Mouse (Mus musculus) lung, adult 18-20 months (tissue): ENCODE measurements around the gene Adcyap1r1.
A peak's percentile ranks its signal among the peaks of the same experiment; 100 is the strongest.

Source experiments
- DNase-seq, 2 experiments: peaks; one replicate each; pipeline ENCODE4 v3.0.0; 2022; ENCODE audit warnings: mixed read lengths in 2 of 2

Gene Adcyap1r1

GRCm38 (mm10) chr6:55451771-55452371 lies at the start of gene Adcyap1r1:
Adcyap1r1 (plus strand) TSS chr6:55451978.
- DNase-seq: no peak

GRCm38 (mm10) chr6:55402041-55402776 lies 49.6 kb upstream of the Adcyap1r1 start:
- no peak for DNase-seq

GRCm38 (mm10) chr6:55403411-55404309 lies 48.1 kb upstream of the Adcyap1r1 start:
- DNase-seq: no peak

DNA sequence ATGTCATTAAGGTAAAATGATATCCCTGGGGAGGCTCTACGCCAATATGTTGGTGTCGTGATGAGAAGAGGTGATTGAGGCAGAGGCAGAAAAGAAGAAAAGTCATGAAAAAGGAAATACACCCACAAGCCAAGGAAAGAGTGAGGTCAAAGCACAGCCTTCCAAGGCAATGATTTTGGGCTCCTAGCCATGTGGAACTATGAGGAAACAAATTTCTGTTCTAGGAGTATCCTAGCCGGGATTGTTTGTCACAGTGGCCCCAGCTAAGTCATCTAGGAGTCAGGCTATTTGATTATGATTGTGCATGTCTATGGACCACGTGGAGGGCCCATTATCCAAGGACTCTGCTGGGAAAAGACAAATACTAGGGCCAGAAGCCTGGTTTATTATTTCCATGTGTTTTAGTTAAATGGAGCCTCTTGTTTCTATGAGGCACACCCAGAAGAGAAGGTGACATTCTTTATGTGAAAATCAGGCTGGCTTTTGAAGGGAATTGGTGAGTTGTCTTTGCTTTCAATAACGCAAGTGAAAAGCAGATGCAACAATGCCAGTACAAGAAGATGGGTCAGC lies 47.3 kb upstream of the Adcyap1r1 start:
- no peak for DNase-seq

DNA sequence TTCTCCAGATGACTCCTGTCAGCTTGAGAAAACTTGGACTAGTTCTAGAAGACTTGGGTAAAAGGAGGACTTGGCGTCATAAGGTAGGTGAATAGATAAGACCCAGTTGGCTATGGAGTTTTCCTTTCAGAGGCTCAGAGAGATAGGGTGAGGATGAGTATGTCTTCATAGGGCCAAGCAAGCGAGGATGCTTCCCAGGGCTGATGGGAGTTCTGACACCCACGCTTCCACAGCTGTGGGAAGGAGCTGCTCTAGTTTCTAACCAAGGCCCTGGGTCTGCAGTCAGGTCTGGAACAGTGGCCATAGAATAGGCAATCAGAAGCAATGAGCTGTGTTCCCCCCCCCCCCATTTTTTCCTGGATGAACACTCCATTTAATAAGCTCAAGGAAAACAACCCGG lies 44.4 kb upstream of the Adcyap1r1 start:
- no peak for DNase-seq

DNA sequence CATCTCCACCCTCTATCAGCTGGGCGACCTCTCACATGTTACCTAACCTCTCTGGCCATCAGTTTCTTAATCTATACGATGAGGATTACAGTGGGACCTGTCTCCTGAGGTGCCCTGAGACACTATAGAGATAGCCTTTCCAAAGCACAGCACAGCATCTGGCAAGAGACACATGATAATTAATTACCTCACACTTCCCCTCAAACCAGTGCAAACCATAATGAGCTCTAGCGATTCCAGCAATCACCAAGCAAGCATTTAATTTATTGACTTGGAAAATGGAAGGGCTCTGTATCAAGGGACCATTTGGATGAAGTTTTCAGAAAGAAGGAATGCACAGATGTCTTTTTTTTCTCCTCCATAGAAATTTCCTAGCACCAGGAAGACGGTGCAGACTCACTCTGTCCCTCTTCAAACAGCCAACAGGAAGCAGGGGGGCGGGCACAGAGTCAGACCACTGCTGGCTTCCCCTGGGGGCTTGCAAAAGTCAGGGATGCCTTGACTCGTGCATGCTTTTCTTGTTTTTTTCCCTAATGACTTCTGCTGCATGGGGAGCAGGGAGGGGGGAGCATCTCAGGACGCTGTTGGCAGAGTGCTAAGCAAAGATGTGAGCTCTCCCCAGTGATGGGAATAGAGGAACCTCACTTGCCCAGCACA lies 41.5 kb upstream of the Adcyap1r1 start:
- DNase-seq: no peak

GRCm38 (mm10) chr6:55410977-55411376 lies 40.8 kb upstream of the Adcyap1r1 start:
- DNase-seq: no peak

DNA sequence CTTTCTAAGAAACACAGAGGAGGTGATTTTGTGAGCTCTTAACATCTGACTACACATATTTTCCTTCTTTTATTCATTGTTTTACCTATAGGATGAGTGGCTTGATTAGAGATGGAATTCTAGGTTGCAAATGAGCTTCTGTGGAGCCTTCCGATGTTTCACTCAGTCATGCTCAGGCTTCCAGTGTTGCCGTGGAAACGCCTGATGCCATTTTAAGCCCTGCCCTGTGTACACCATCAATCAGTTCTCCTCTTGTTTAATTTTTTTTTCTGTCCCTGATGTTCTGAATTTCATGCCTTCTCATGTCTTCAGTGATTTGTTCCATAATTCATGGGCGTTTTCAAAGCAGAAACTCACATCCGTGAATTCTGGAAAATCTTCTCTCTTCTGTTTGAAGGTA lies 35.6 kb upstream of the Adcyap1r1 start:
- no peak for DNase-seq

- DNase-seq: no peak
Observed at GRCm38 (mm10) chr6:55418746-55419410, 32.9 kb upstream of the Adcyap1r1 start.

DNA sequence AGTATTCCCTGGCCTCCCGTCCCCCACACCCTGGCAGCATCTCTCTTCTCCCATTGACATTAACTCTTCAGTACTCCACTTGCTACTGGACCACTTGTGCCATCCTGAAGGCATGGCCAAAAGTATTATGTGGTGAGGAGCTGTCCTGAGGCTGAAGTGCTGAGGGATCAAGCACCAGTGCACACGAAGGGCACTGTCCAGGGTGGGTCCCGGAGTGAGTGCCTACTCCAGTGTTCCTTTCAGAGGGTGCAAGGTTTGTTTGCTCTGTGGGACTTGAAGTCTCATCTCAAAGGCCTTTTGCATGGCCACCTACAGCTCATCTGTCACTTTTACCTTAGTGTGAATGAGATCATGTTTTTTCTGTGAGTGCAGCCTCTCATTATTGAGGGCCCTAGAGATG lies 31.4 kb upstream of the Adcyap1r1 start:
- DNase-seq: no peak

DNA sequence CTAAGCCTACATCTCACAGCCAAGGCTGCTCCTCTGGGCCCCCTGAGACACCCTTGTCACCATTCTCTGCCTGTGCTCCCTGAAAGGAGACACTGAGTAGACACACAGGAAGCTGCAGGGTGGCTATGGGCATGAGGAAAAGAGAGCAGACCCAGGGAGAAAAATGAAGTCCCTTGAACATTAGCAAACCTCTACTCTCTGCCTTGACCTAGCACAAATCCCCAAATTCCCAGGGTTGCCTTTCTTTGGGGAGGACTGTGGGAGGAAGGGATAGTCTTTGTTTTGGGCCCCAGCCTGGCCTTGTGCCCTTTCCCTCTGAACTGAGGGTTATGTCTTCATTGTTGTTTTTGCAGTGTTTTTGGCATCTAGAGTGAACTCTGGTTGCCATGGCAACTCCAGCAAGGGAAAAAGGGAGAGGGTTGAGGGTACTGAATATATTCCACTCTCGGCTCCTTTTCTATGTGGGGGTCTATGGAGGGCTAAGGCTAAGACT lies 30.9 kb upstream of the Adcyap1r1 start:
- no peak for DNase-seq

DNA sequence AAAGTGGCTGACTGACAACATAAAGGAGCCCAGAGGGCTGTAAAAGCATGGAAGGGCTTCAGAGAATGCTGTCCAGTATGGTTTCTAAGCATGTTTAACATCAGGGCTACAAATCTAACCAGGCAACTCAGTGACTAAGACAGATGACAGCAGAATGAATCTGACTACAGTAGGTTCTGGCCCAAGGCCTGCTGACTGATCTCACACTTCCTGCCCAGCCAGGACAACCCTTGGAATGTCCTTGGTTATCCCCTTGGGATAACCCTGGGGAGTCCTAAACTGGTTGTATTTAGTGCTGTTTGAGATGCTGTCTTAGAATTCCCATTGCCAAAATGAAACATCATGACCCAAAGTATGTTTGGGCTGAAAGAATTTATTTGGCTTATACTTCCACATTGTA lies 19.7 kb upstream of the Adcyap1r1 start:
- DNase-seq: no peak

DNA sequence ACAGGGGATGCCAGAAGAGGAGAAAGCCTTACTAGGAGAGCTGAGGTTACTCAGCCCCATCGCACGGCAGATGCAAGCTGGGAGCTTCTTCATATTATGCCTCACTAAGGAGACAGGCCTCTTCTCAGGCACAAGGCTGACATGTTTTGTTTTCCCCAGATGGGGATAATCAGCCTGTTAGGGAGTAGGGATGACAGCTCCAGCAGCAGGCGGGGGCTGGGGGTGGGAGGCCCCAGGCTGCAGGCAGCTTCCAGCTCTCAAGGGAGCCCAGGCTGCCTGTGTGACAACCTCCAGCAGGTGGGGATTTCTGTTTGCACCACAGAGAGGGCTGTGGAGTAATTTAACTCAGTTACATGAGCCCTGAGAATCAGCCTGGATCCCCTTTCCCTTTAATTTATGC lies 17.4 kb upstream of the Adcyap1r1 start:
- DNase-seq: peak in 1 of 2 experiments; percentile 26

DNA sequence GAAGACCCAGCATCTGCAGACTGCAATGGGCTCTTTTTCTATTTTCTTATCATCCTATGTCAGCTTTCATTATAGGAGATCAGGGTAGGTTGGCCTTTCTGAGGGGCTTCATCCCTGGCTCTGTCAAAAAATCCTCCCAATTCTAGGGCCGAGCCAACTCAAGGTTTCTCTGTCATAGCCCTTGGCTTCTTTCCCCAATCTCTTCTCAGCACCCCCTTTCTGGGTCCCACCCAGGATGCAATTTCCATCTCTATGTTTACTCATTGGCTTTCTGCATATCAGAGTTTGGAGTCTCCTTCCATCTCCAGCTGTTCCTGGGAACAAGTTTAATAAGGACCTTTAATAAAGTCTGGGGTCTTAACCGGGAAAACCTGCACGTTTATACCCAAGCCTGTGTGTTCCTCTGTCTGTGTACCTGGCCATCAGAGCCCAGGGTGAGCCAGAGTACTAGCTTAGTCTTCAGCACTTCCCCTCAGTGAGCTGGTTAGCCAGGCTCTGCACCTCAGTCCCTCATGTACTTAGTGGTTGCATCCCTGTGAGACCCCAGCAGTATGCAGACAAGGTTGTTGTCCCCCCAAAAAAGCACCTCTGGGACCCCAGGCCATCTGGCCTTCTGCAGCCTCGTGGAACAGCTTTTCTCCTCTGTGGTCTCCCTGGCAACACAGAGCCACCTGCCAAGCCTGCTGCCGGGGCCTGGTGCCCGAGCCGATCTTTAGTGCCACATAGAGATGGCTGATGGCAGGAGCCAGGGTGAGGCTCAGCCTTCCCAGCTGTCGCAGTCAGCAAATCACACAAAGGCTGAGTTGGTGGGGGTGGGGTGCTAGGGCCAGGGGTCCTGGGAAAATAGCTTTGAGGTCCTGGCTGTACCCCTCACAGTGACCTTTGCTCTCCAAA lies 16.3 kb upstream of the Adcyap1r1 start:
- no peak for DNase-seq

DNA sequence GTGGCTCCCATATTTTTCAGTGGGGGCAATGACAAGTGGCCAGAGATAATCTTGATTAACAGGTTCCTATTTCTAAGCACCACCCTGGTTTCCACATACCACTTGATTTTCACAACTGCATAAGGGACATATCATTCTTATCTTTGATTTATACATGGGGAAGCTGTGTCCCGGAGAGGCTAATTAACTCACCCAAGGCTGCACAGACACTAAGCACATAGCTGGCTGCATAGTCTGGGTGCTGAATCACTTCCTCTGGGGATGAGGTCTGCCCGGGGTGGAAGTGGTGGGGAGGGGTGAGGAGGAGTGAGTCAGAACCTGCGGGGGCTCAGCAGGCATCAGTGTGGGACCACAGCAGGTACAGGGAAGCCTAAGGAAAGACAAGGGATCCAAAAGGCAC lies 13.9 kb upstream of the Adcyap1r1 start:
- DNase-seq: no peak

DNA sequence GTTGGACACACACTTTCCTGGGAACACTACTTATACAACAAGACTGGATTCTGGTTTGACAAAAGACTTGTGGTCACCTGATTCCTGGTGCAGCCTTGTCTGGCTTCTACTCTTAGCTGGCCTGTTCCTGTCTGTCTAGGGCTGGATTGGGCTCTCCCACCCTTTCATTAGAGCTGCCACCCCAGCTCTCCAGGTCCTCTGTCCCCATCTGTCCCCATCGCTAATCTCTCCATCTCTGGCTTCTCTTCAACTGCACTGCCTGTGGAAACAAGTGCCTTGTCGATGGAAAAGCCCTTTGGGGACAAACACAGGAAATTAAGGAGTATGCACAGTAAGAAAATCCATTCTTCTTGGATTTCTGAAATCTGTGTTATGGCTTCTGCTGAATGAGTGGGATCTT lies 12.9 kb upstream of the Adcyap1r1 start:
- no peak for DNase-seq

DNA sequence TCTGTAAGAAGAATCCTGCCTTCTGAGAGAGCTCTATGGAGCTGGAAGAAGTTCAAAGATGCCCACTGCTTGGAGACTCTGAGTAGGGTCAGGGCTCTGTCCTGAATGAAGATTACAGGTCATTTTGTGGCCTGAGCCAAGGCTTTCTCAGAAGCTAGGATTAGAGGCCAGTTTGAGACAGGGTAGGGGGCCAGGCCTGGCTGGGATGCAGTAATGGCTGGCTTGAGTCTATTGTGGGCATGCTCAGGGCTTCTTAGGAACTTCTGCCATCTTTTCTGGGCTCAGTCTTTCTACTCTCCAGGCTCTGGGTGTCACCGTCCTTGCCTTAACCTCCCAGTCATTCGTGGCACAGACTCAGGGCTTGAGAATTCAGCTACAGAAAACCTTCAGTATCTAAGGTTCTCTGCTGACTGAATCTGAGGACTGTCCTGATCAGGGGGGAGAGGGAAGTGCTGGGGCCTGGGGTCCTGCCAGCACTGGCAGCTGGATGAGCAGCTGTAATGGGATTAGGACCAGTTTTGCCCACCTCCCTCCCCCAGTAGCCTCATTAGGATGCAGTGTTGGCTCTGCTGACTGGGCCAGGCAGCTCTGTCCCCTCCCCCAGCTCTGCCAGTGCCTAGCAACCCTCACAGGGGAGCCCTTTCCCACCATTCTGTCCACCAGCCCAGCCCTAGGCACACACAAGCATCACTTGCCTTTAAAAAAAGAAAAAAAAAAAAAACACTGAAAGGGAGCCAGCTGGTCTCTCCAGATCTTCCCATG lies 7.7 kb upstream of the Adcyap1r1 start:
- no peak for DNase-seq

DNA sequence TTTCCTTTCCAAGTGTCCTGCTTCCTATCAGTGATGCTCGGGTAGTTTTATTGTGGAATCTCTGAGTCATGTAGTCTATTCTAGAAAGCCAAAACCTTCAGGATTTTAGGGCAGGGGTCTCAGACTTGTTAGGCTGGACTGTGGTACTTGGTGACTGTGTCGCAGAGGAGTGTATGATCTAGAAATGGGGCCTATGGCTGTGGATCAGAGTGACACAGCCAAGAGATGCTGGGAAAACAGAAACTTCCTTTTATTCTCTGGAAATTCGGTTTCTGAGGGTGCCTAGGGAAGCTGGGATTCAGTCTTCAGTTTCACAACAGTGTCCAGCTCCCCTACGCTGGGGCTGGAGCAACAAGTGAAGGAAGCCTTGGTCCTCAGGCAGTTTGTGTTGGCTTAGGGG lies 7.1 kb upstream of the Adcyap1r1 start:
- DNase-seq: no peak

DNA sequence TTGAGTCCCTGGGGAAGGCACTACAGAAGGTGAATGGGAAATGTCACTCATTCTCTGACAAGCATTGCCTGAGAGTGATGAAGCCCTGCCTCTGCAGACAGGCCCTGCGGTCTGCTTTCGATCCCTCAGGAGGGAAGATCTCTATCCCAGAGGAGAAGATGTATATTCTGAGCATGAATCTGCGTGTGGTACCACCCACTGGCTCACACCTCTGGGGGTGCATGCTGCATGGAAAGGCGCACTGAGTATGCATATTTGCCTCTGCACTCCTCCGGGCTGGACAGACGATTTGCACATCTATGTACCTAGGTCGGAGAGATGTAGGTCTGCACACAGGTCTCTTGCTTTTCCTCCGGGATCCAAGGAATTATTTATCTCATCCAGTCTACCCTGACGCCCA lies 3.6 kb upstream of the Adcyap1r1 start:
- DNase-seq: no peak
